Mouse (Mus musculus) megakaryocyte, adult 5-6 weeks (primary cell): ENCODE measurements around the gene Chchd6. TPM values are rescaled to one million over a fixed set of nuclear protein-coding genes. Genes with fewer than 3 reads are reported as not detected.

Experiments
- ATAC-seq: 2 replicates; pipeline ENCODE4 v1.8.0; 2016; ENCODE audit warnings: mild to moderate bottlenecking, inconsistent platforms; ENCODE audit not compliant: poor library complexity, severe bottlenecking
- total RNA-seq, 2 experiments: library from RNA; stranded (forward) in 1 of 2; stranded (reverse) in 1 of 2; fragments of 153-499, 151-499 nt in 1 of 2; fragments of 221-1000, 200-1000 nt in 1 of 2; gene quantifications; 2 replicates each; pipeline versions ENCODE4 v1.2.3 to v1.2.4; 2015 to 2017

The Chchd6 gene
- total RNA-seq, 2 experiments from 2014 or later = 1.5 to 5.9 TPM

- no peak for ATAC-seq
Observed at GRCm38 (mm10) chr6:89339447-89339846, 256.0 kb downstream of the Chchd6 start.

GRCm38 (mm10) chr6:89338733-89339132, 256.7 kb downstream of the Chchd6 start:
- ATAC-seq = no peak

- no peak for ATAC-seq
Observed at GRCm38 (mm10) chr6:89337574-89337973, 257.9 kb downstream of the Chchd6 start.

- no peak for ATAC-seq
Observed at GRCm38 (mm10) chr6:89333964-89334702, 261.3 kb downstream of the Chchd6 start.

Other genes starting within 250 kb of the Chchd6 start
- gene Plxna1, start 233.0 kb downstream of the Chchd6 start, total RNA-seq (2015) = 0.91 and 2.7 TPM in 2 replicates
- gene Plxna1, start 233.0 kb downstream of the Chchd6 start, total RNA-seq (2017) = 1.4 and 5.7 TPM in 2 replicates
- gene Txnrd3, start 48.3 kb upstream of the Chchd6 start, total RNA-seq (2015) = 0.11 and 1.1 TPM in 2 replicates
- 0.49 and 1.5 TPM in 2 replicates for gene Txnrd3, start 48.3 kb upstream of the Chchd6 start, total RNA-seq (2017)
- not detected in 2 replicates for gene Vmn1r40, start 111.9 kb upstream of the Chchd6 start, total RNA-seq (2015)
- gene Vmn1r40, start 111.9 kb upstream of the Chchd6 start, total RNA-seq (2017) = not detected in 2 replicates
- gene Vmn1r41, start 145.1 kb upstream of the Chchd6 start, total RNA-seq (2015) = not detected in 2 replicates
- gene Vmn1r41, start 145.1 kb upstream of the Chchd6 start, total RNA-seq (2017) = not detected in 2 replicates